Mouse (Mus musculus) lung, adult 2 months (tissue): ENCODE measurements around the gene Ccnt1.

Experiments
- CTCF ChIP-seq: fragments of 200-500 bp; IDR thresholded peaks from 2 replicates; pipeline ENCODE4 v1.5.1; 2011; ENCODE audit warnings: mild to moderate bottlenecking, low read length, control low read depth; ENCODE audit not compliant: insufficient read depth
- POLR2A ChIP-seq: fragments of 200-500 bp; IDR thresholded peaks from 2 replicates; pipeline ENCODE4 v1.6.1; 2011; ENCODE audit warnings: low read depth, mild to moderate bottlenecking, control low read depth, low read length, borderline replicate concordance; ENCODE audit errors: extremely low read depth

DNA sequence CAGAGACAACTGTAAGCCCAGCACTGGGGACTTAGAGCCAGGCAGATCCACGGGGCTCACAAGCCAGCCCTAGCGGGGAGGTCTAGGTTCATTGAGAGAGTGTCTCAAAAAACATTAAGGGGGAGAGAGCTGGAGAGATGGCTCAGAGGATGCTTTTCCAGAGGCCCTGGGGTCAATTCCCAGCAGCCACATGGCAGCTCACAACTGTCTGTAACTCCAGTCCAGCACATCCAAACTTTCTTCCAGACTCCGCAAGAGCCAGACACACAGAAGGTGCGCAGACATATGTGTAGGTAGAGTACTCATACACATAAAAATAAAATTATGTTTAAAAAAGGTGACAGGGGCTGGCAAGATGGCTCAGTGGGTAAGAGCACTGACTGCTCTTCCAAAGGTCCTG, 2.6 kb upstream of the Ccnt1 start:
- TF ChIP-seq CTCF: no peak
- no peak for TF ChIP-seq POLR2A
